Mouse (Mus musculus) spleen, postnatal 10 days (tissue): ENCODE measurements around the gene Spatc1l.

Experiments
- DNase-seq, 2 experiments: peaks; one replicate each; pipeline ENCODE4 v3.0.0; 2021 to 2022; ENCODE audit warnings: low spot score in 2 of 2

Gene Spatc1l

DNA sequence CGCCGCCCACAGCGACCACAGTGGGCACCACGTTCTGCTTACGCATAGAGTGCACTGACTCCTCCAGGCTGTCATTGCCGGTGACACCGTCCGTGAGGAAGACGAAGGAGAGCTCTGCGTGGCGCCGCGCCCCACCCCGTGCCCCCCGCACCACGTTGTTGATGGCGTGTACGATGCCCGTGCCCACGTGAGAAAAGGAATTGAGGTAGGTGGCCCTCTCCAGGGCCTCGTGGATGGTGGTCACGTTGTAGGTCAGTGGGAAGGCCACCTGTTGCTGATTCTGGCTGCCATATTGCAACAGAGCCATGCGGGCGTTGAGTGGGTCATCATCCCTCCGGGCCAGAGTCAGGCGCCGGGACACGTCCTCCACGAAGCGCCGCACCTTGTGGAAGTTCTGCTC is 34.3 kb downstream of the Spatc1l start:
- DNase-seq, result no peak

DNA sequence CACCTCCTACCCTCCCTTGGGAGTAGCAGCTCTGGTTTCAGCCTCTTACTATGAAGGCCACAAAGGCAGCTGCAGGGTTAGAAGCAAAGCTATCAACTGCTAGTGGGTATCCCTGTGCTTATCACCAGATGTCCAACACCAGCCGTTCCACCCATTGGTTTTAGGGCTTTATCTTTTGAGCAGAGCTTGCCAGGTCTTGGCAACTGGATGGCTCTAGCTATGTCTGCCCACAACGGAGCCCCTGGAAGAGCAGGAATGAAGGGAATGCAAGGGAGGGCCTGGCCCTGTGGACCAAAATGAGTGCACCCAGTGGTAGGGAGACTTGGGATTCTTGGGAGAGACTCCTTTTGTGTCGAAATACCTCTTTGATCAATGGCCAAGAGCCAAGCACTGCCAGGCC is 40.6 kb downstream of the Spatc1l start:
- DNase-seq, result no peak

DNA sequence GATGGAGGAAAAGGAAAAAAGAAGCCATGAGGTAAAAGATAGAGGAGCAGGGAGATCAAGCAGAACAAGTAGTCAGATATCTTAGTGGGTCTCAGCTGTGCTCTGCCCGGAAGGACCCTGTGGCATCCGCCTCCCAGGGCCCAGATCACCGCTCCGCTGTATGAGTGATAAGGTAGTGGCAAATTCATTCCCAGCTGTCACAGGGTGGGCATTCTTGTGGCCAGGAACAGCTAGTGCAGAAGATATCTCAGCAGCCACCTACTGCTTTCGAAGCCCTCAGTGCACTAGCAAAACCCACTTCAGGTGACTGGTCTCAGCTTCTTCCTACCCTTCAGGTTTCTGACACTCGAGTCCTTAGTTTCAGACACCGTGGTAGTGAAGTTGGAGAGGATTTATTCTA is 50.4 kb downstream of the Spatc1l start:
- no peak for DNase-seq
